Mouse (Mus musculus): ENCODE data around the gene Ugt3a1. TPM values are rescaled to one million over a fixed set of nuclear protein-coding genes. Genes with fewer than 3 reads are reported as not detected.

The Ugt3a1 gene
- total and polyA plus RNA-seq, 3 experiments = not detected

GRCm38 (mm10) chr15:9279026-9279425 is 2.3 kb downstream of the Ugt3a1 start:
- Histone ChIP-seq H3K4me1 (ENCODE audit: control insufficient read depth, insufficient read depth, low read length) (no peaks in the 10 kb centered on the region), H3K79me2 (replicated peaks; ENCODE audit: control insufficient read depth, insufficient read depth, low read length) (no peaks in the 10 kb centered on the region), H3K4me3 (no peak overlapping the region), H3K27ac (no peak overlapping the region), H3K36me3 (ENCODE audit: control insufficient read depth, insufficient read depth, low read length) (no peaks in the 10 kb centered on the region), H3K27me3 (ENCODE audit: control insufficient read depth, insufficient read depth, low read length) (no peaks in the 10 kb centered on the region), H3K9ac (ENCODE audit: low read depth, low read length) (no peak overlapping the region)
- DNase-seq = no peak
- intact Hi-C loops (cut with DNase I) = no loop called here
- 74% methylated on average over 3 of the region's 3 CpGs for WGBS
- TF ChIP-seq EP300 (IDR thresholded peaks at IDR 0.05; ENCODE audit: insufficient read depth, low read depth, low read length) (no peak), POLR2A (IDR thresholded peaks at IDR 0.05; ENCODE audit: insufficient read depth, low read depth, low read length) (no peak), CTCF (IDR thresholded peaks at IDR 0.05) (no peak)

GRCm38 (mm10) chr15:9279596-9279995 is 2.9 kb downstream of the Ugt3a1 start:
- Histone ChIP-seq H3K4me1 (ENCODE audit: control insufficient read depth, insufficient read depth, low read length) (no peaks in the 10 kb centered on the region), H3K27ac (no peak overlapping the region), H3K4me3 (no peak overlapping the region), H3K36me3 (ENCODE audit: control insufficient read depth, insufficient read depth, low read length) (no peaks in the 10 kb centered on the region), H3K27me3 (ENCODE audit: control insufficient read depth, insufficient read depth, low read length) (no peaks in the 10 kb centered on the region), H3K9ac (ENCODE audit: low read depth, low read length) (no peak overlapping the region), H3K79me2 (replicated peaks; ENCODE audit: control insufficient read depth, insufficient read depth, low read length) (no peaks in the 10 kb centered on the region)
- intact Hi-C loops (cut with DNase I) = no loop called here
- WGBS = 83% methylated on average over 3 of the region's 3 CpGs
- TF ChIP-seq POLR2A (IDR thresholded peaks at IDR 0.05; ENCODE audit: insufficient read depth, low read depth, low read length) = no peak
- DNase-seq = no peak

GRCm38 (mm10) chr15:9283165-9283564 is 6.5 kb downstream of the Ugt3a1 start:
- Histone ChIP-seq H3K27ac (no peak overlapping the region), H3K4me1 (ENCODE audit: control insufficient read depth, insufficient read depth, low read length) (no peaks in the 10 kb centered on the region), H3K4me3 (no peak overlapping the region), H3K9ac (ENCODE audit: low read depth, low read length) (no peak overlapping the region), H3K27me3 (ENCODE audit: control insufficient read depth, insufficient read depth, low read length) (no peaks in the 10 kb centered on the region), H3K36me3 (ENCODE audit: control insufficient read depth, insufficient read depth, low read length) (no peaks in the 10 kb centered on the region), H3K79me2 (replicated peaks; ENCODE audit: control insufficient read depth, insufficient read depth, low read length) (no peaks in the 10 kb centered on the region)
- intact Hi-C loops (cut with DNase I) = loop anchor here (10.0 kb wide), 1 partner anchor 52 kb away; the partner anchor contains the start of gene Ugt3a2
- no peak for TF ChIP-seq POLR2A (IDR thresholded peaks at IDR 0.05; ENCODE audit: insufficient read depth, low read depth, low read length)
- TF ChIP-seq CTCF (IDR thresholded peaks at IDR 0.05) = no peak
- no peak for TF ChIP-seq EP300 (IDR thresholded peaks at IDR 0.05; ENCODE audit: insufficient read depth, low read depth, low read length)
- 81% methylated on average over 2 of the region's 2 CpGs for WGBS
- no peak for DNase-seq

GRCm38 (mm10) chr15:9289660-9290059 is 13.0 kb downstream of the Ugt3a1 start:
- DNase-seq = no peak
- no peaks in the 10 kb centered on the region for H3K79me2 ChIP-seq (replicated peaks; ENCODE audit: control insufficient read depth, insufficient read depth, low read length)
- no peak overlapping the region for H3K4me3 ChIP-seq
- no peaks in the 10 kb centered on the region for H3K36me3 ChIP-seq (ENCODE audit: control insufficient read depth, insufficient read depth, low read length)
- H3K27me3 ChIP-seq (ENCODE audit: control insufficient read depth, insufficient read depth, low read length) = no peaks in the 10 kb centered on the region
- no peaks in the 10 kb centered on the region for H3K4me1 ChIP-seq (ENCODE audit: control insufficient read depth, insufficient read depth, low read length)
- 49% methylated on average over 2 of the region's 2 CpGs for WGBS
- intact Hi-C loops (cut with DNase I) = loop anchor here (10.0 kb wide), 1 partner anchor 45 kb away; the partner anchor contains the start of gene Ugt3a2
- H3K9ac ChIP-seq (ENCODE audit: low read depth, low read length) = no peak overlapping the region
- H3K27ac ChIP-seq = no peak overlapping the region
- TF ChIP-seq EP300 (IDR thresholded peaks at IDR 0.05; ENCODE audit: insufficient read depth, low read depth, low read length) = no peak

- H3K4me3 ChIP-seq = no peak overlapping the region
- H3K36me3 ChIP-seq (ENCODE audit: control insufficient read depth, insufficient read depth, low read length) = no peaks in the 10 kb centered on the region
- H3K27me3 ChIP-seq (ENCODE audit: control insufficient read depth, insufficient read depth, low read length) = 0 out of 2 replicates have a peak, but pooled peaks cover 1% of the 10 kb centered on the region
- intact Hi-C loops (cut with DNase I) = no loop called here
- TF ChIP-seq CTCF (IDR thresholded peaks at IDR 0.05) (no peak), EP300 (IDR thresholded peaks at IDR 0.05; ENCODE audit: insufficient read depth, low read depth, low read length) (no peak)
- 67% methylated on average over 8 of the region's 8 CpGs for WGBS
- no peaks in the 10 kb centered on the region for H3K79me2 ChIP-seq (replicated peaks; ENCODE audit: control insufficient read depth, insufficient read depth, low read length)
- no peak for DNase-seq
- no peak overlapping the region for H3K9ac ChIP-seq (ENCODE audit: low read depth, low read length)
- H3K27ac ChIP-seq = no peak overlapping the region
- H3K4me1 ChIP-seq (ENCODE audit: control insufficient read depth, insufficient read depth, low read length) = no peaks in the 10 kb centered on the region
Observed at GRCm38 (mm10) chr15:9305978-9306692, 29.4 kb downstream of the Ugt3a1 start.

- Histone ChIP-seq H3K27ac (no peak overlapping the region), H3K27me3 (ENCODE audit: control insufficient read depth, insufficient read depth, low read length) (no peaks in the 10 kb centered on the region), H3K4me3 (no peak overlapping the region), H3K9ac (ENCODE audit: low read depth, low read length) (no peak overlapping the region), H3K4me1 (ENCODE audit: control insufficient read depth, insufficient read depth, low read length) (no peaks in the 10 kb centered on the region), H3K36me3 (ENCODE audit: control insufficient read depth, insufficient read depth, low read length) (no peaks in the 10 kb centered on the region), H3K79me2 (replicated peaks; ENCODE audit: control insufficient read depth, insufficient read depth, low read length) (no peaks in the 10 kb centered on the region)
- intact Hi-C loops (cut with DNase I) = loop anchor here (10.0 kb wide), 1 partner anchor 50 kb away; no protein-coding TSS in a partner anchor
- WGBS = 56% methylated on average over 2 of the region's 2 CpGs
- TF ChIP-seq EP300 (IDR thresholded peaks at IDR 0.05; ENCODE audit: insufficient read depth, low read depth, low read length) = no peak
- TF ChIP-seq POLR2A (IDR thresholded peaks at IDR 0.05; ENCODE audit: insufficient read depth, low read depth, low read length) = no peak
- no peak for TF ChIP-seq CTCF (IDR thresholded peaks at IDR 0.05)
- no peak for DNase-seq
Observed at GRCm38 (mm10) chr15:9334596-9334995, 57.9 kb downstream of the Ugt3a1 start.

Measured in heart, adult 2 months (tissue).